Mouse (Mus musculus) heart, adult 2 months (tissue): ENCODE results near the gene Ptpn13. TPM values are rescaled to one million over a fixed set of nuclear protein-coding genes. Genes with fewer than 3 reads are reported as not detected.

Experiments
- DNase-seq, 2 experiments: peaks; one replicate each; pipeline ENCODE4 v3.0.0; 2021
- H3K27ac ChIP-seq: fragments of 200-600 bp; 2 replicates; pipeline ENCODE4 v1.8.1; 2022
- H3K27me3 ChIP-seq: fragments of 200-500 bp; 2 replicates; pipeline ENCODE4 v1.6.1; 2012; ENCODE audit warnings: mild to moderate bottlenecking, low read length, inconsistent platforms, mixed read lengths; ENCODE audit not compliant: control insufficient read depth, insufficient read depth
- H3K36me3 ChIP-seq: fragments of 200-500 bp; 2 replicates; pipeline ENCODE4 v1.6.1; 2012; ENCODE audit warnings: low read length, inconsistent platforms; ENCODE audit not compliant: control insufficient read depth, insufficient read depth
- H3K4me1 ChIP-seq: fragments of 200-500 bp; 2 replicates; pipeline ENCODE4 v1.6.1; 2011; ENCODE audit warnings: low read length; ENCODE audit not compliant: control insufficient read depth, insufficient read depth
- H3K4me3 ChIP-seq: fragments of 200-600 bp; 2 replicates; pipeline ENCODE4 v1.8.1; 2022
- H3K79me2 ChIP-seq: fragments of 200-500 bp; replicated peaks from 2 replicates; pipeline ENCODE4 v1.6.1; 2012; ENCODE audit warnings: mild to moderate bottlenecking, inconsistent platforms, low read length, moderate library complexity, mixed read lengths; ENCODE audit not compliant: control insufficient read depth, insufficient read depth
- H3K9ac ChIP-seq: fragments of 200-500 bp; 2 replicates; pipeline ENCODE4 v1.6.1; 2012; ENCODE audit warnings: low read depth, mild to moderate bottlenecking, control low read depth, inconsistent platforms, low read length, mixed read lengths
- CTCF ChIP-seq: fragments of 200-600 bp; IDR thresholded peaks from 2 replicates; pipeline ENCODE4 v1.8.1; 2022; ENCODE audit warnings: antibody characterized with exemption, mild to moderate bottlenecking, moderate library complexity
- EP300 ChIP-seq: fragments of 200-500 bp; IDR thresholded peaks from 2 replicates; pipeline ENCODE4 v1.6.1; 2011; ENCODE audit warnings: low read depth, low read length, control low read depth; ENCODE audit not compliant: insufficient read depth
- POLR2A ChIP-seq: fragments of 200-500 bp; IDR thresholded peaks from 2 replicates; pipeline ENCODE4 v1.6.1; 2011; ENCODE audit warnings: mild to moderate bottlenecking, low read depth, low read length, control low read depth; ENCODE audit not compliant: insufficient read depth
- whole genome bisulfite sequencing: fragments of 180-500 bp; shearing (Covaris S2); methylation state at CpG from one replicate; pipeline ENCODE4 v1.1.7; 2018; 5-methylcytosine and 5-hydroxymethylcytosine counted together
- intact Hi-C: fragments of 180-260 bp; cut with DNase I; formaldehyde crosslinking; loops from one replicate; pipeline ENCODE4 v1.15.1; 2025
- polyA plus RNA-seq: library from polyadenylated mRNA; depleted of rRNA; stranded (reverse); fragments of >200 nt; gene quantifications from 2 replicates; pipeline ENCODE4 v1.2.3, GENCODE M21; 2012
- total RNA-seq, 2 experiments: library from RNA; stranded (reverse); gene quantifications; 2 replicates each; pipeline ENCODE4 v1.2.3; 2021

The Ptpn13 gene
- total and polyA plus RNA-seq, 3 experiments: 2.1 to 5.8 (median 5.3) TPM

DNA sequence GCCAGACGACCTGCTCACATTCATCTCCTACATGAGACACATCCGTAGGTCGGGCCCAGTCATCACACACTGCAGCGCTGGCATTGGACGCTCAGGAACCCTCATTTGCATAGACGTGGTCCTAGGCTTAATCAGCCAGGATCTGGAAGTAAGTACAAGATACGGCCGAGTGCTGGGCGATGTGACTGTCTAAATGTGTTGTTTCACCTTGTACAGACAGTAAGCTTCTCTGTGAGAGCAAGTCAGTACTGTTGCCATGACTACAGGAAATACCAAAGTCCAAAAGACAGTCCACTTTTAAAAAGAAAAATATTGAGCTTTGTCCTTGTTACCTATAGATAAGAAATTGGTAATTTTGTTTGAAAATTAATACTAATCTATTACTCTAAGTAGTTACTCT is 168.6 kb downstream of the Ptpn13 start:
- intact Hi-C loops: no loop called here
- no peaks in the 10 kb centered on the region for H3K79me2 ChIP-seq
- TF ChIP-seq CTCF: no peak
- TF ChIP-seq EP300: no peak
- TF ChIP-seq POLR2A: no peak
- DNase-seq: no peak
- no peak overlapping the region for H3K4me3 ChIP-seq
- H3K27ac ChIP-seq: no peak overlapping the region
- no peaks in the 10 kb centered on the region; the same call in 1 of the 2 replicates for H3K4me1 ChIP-seq
- H3K27me3 ChIP-seq: no peaks in the 10 kb centered on the region
- H3K9ac ChIP-seq: no peak overlapping the region
- no peaks in the 10 kb centered on the region for H3K36me3 ChIP-seq
- WGBS: 86% methylated on average over 9 of the region's 9 CpGs

- intact Hi-C loops: loop anchor here (5.0 kb wide), 1 partner anchor 62 kb away; the partner anchor contains the start of gene 1700016H13Rik
- Histone ChIP-seq H3K79me2 (no peaks in the 10 kb centered on the region), H3K36me3 (no peaks in the 10 kb centered on the region), H3K4me1 (no peaks in the 10 kb centered on the region; the same call in 1 of the 2 replicates), H3K9ac (no peak overlapping the region), H3K27me3 (no peaks in the 10 kb centered on the region), H3K27ac (no peak overlapping the region), H3K4me3 (no peak overlapping the region)
- 33% methylated on average over 13 of the region's 13 CpGs for WGBS
- DNase-seq: no peak
- no peak for TF ChIP-seq POLR2A
- TF ChIP-seq EP300: no peak
- no peak for TF ChIP-seq CTCF
Measured at GRCm38 (mm10) chr5:103595394-103596226, 170.6 kb downstream of the Ptpn13 start.

- H3K9ac ChIP-seq: no peak overlapping the region
- TF ChIP-seq CTCF (no peak), POLR2A (no peak), EP300 (no peak)
Measured at GRCm38 (mm10) chr5:103596467-103597146, 171.6 kb downstream of the Ptpn13 start.

GRCm38 (mm10) chr5:103597604-103598003 is 172.6 kb downstream of the Ptpn13 start:
- H3K4me3 ChIP-seq: no peak overlapping the region
- H3K9ac ChIP-seq: no peak overlapping the region
- no peaks in the 10 kb centered on the region for H3K79me2 ChIP-seq
- intact Hi-C loops: loop anchor here (5.0 kb wide), 1 partner anchor 60 kb away; the partner anchor contains the start of gene 1700016H13Rik
- H3K27me3 ChIP-seq: no peaks in the 10 kb centered on the region
- TF ChIP-seq POLR2A (no peak), CTCF (no peak), EP300 (no peak)
- H3K36me3 ChIP-seq: no peaks in the 10 kb centered on the region
- DNase-seq: no peak
- H3K27ac ChIP-seq: no peak overlapping the region
- no peaks in the 10 kb centered on the region; the same call in 1 of the 2 replicates for H3K4me1 ChIP-seq
- WGBS: 81% methylated on average over 6 of the region's 6 CpGs

More at GRCm38 (mm10) chr5:103596467-103597146, 171.6 kb downstream of the Ptpn13 start:
- Histone ChIP-seq H3K4me1 (no peaks in the 10 kb centered on the region; the same call in 1 of the 2 replicates), H3K27ac (no peak overlapping the region), H3K4me3 (no peak overlapping the region), H3K36me3 (no peaks in the 10 kb centered on the region), H3K27me3 (no peaks in the 10 kb centered on the region), H3K79me2 (no peaks in the 10 kb centered on the region)
- DNase-seq: no peak
- intact Hi-C loops: loop anchor here (5.0 kb wide), 1 partner anchor 61 kb away; the partner anchor contains the start of gene 1700016H13Rik
- 83% methylated on average over 14 of the region's 14 CpGs for WGBS

DNA sequence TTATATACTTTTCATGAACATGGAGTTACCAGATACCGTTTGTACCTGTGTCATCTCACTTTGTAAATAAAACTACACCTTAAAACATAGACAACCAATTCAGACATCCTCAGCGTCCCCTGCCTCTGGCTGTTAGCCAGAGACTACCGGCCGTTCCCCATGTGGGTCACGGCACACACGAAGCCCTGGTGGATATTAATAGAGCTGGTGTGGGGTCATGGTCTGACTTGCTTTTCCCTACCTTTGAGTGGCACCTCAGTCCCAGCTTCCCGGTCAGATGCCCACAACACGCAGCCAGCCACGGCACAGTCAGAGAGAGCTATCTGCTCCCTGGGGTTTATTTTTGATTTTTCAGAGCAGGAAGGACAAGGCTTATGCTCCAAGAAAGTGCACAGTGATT is 173.3 kb downstream of the Ptpn13 start:
- H3K27me3 ChIP-seq: no peaks in the 10 kb centered on the region
- no peak for DNase-seq
- no peaks in the 10 kb centered on the region for H3K36me3 ChIP-seq
- no peak overlapping the region for H3K4me3 ChIP-seq
- H3K79me2 ChIP-seq: no peaks in the 10 kb centered on the region
- 47% methylated on average over 9 of the region's 9 CpGs for WGBS
- no peaks in the 10 kb centered on the region; the same call in 1 of the 2 replicates for H3K4me1 ChIP-seq
- no peak for TF ChIP-seq POLR2A
- no peak for TF ChIP-seq CTCF
- no peak for TF ChIP-seq EP300
- no peak overlapping the region for H3K27ac ChIP-seq
- intact Hi-C loops: loop anchor here (5.0 kb wide), 1 partner anchor 59 kb away; the partner anchor contains the start of gene 1700016H13Rik
- H3K9ac ChIP-seq: no peak overlapping the region
